Mouse (Mus musculus) E14TG2a.4 (cell line): ENCODE measurements at regions not wholly inside any gene's neighbourhood (a gene's known extent, or its start where the extent isn't known, plus 50 kb on each side); places are given as distances from the start of the nearest gene placed in this dataset.
"Not testable (repeated sequence)": the region's sequence is repeated elsewhere in the genome, so short reads cannot be mapped to it uniquely, and the experiment has no call there.

Experiments used
- H3K27me3 ChIP-seq: 2 replicates; pipeline ENCODE4 v1.6.1; 2014; ENCODE audit warnings: low read length, control low read depth; ENCODE audit not compliant: insufficient read depth
- H3K36me3 ChIP-seq: 2 replicates; pipeline ENCODE4 v1.6.1; 2014; ENCODE audit warnings: low read length, control low read depth; ENCODE audit not compliant: insufficient read depth
- H3K4me1 ChIP-seq: replicated peaks from 2 replicates; pipeline ENCODE4 v1.6.1; 2014; ENCODE audit warnings: low read depth, low read length, control low read depth
- H3K4me3 ChIP-seq: replicated peaks from 2 replicates; pipeline ENCODE4 v1.5.1; 2014; ENCODE audit warnings: mild to moderate bottlenecking, low read length
- H3K9me3 ChIP-seq: 2 replicates; pipeline ENCODE4 v1.6.1; 2014; ENCODE audit warnings: low read length, control low read depth
- CTCF ChIP-seq: conservative IDR thresholded peaks from 2 replicates; pipeline ENCODE4 v1.5.1; 2014; ENCODE audit warnings: low read length
- NANOG ChIP-seq: IDR thresholded peaks from 2 replicates; pipeline ENCODE4 v1.6.1; 2014; ENCODE audit warnings: borderline replicate concordance, low read length, mixed read lengths
- POU5F1 ChIP-seq: IDR thresholded peaks from 2 replicates; pipeline ENCODE4 v1.6.1; 2014; ENCODE audit warnings: low read length, borderline replicate concordance

DNA sequence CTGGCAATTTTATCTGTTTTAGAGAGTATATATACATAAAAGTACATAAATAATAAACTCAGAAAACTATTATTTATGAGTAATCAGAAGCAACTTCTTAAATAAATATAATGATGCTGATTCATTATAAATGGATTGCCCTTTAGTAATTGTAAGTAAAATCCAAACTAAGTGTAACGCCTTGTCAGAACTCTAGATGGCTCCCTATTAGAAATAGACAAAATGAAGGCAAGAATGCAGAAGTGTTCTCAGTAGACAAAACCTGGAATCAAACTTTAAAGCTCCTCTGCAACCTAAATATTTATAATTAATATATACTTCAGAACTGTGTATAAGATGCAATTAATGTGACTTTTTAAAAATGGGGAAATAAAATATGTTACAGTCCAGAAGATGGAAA is 73.4 kb upstream of the Lipo1 start:
- Histone ChIP-seq H3K9me3 (no peaks in the 10 kb centered on the region), H3K36me3 (no peaks in the 10 kb centered on the region), H3K4me3 (no peak overlapping the region), H3K27me3 (no peaks in the 10 kb centered on the region), H3K4me1 (no peaks in the 10 kb centered on the region)
- TF ChIP-seq POU5F1 (no peak), CTCF (peak; percentile 41)

DNA sequence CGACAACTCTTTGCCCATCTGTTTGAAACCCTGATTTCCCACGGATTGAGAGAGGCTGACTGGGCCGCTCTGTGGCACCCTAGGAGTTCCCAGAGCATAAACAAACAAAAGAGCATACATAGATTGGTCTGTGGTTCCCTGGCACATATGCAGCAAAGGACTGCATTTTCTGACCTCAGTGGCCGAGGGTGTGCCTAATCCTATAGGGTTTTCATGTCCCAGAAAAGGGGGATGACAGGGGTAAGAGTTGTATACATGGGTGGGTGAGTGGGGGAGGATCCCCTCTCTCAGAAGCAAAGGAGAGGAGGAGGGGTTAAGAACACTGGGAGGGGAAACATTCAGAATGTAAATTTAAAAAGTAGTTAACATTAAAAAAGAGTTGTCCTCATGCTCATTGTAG is 63.8 kb upstream of the Lipo1 start:
- Histone ChIP-seq H3K4me3 (peak overlapping the region; percentile 23), H3K27me3 (no peaks in the 10 kb centered on the region), H3K9me3 (no peaks in the 10 kb centered on the region), H3K4me1 (peaks cover 35% of the 10 kb centered on the region), H3K36me3 (no peaks in the 10 kb centered on the region)
- no peak for TF ChIP-seq NANOG
- no peak for TF ChIP-seq CTCF
- TF ChIP-seq POU5F1, result no peak

DNA sequence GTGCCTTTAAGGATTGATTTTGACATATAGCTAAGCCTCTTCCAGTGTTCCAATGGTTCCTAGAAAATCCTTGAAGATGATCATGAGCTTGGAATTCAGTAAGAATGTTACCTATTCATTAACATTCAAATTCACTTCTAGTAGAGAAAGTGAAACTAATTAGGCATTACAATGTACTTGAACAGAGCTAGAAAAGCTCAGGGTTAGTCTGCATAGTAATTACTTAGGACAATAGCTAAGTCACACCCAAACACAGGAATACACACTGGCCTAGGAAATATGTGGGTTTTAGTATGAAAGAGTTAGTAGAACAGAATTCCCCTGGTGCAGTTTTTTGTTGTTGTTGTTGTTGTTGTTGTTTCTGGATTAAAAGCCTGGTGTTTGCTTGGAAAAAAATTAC is 63.4 kb upstream of the Lipo1 start:
- H3K36me3 ChIP-seq, result no peaks in the 10 kb centered on the region
- TF ChIP-seq CTCF (no peak), NANOG (peak; percentile 61; the same call in 1 of the 2 replicates), POU5F1 (no peak)
- no peaks in the 10 kb centered on the region for H3K27me3 ChIP-seq
- H3K9me3 ChIP-seq, result no peaks in the 10 kb centered on the region
- peak overlapping the region; percentile 23 for H3K4me3 ChIP-seq
- peaks cover 35% of the 10 kb centered on the region for H3K4me1 ChIP-seq

DNA sequence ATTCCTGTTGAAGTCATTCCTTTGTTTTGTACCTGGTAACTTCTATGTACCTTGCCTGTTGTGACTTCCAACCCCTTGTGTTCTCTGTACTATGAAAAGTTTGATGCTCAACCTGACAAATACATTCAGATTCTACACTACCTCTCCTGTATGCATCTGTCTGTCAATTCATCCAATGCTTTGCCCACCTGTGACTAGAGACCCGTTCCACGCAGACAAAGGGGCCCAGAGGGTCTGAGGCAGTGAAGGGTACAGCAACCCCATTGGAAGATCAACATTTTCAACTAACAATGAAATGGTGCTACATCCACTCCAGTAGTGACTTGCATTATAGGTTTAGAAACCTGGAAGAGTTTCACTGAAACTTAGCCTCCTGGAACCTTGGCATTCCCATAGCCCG is 62.9 kb upstream of the Lipo1 start:
- H3K9me3 ChIP-seq, result not testable (repeated sequence)

DNA sequence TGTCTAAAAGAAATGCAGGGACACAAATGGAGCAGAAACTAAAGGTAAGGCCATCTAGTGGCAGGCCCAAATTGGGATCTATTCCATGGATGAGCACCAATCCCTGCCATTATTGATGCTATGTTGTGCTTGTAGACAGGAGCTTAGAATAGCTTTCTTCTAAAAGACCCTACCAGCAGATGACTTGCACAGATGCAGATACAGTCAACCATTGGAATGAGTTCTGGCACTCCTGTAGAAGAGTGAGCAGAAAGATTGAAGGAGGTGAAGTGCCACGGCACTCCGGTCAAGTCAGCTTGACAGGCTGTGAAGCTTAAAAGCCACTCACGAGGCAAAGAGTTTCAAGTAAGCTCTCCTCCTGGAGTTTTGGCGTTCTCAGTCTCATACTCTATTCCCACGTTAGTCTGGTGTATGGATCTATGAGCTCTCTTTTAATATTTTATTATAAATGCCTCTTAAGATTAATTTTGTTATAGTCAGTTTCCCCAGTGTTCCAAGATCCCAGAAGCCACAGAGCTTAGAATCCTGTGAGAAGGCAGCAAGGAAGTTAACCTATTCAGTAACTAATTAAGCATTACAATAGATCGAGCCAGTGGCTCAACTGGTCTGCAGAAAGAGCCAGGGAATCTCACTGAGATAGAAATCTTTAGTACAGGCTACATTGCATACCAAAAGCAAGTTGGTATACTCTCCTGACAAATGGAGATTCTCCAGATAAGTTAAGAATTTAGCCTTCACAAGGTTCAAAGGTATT is 62.2 kb upstream of the Lipo1 start:
- H3K9me3 ChIP-seq, H3K36me3 ChIP-seq, H3K27me3 ChIP-seq: not testable (repeated sequence)
- peaks cover 35% of the 10 kb centered on the region for H3K4me1 ChIP-seq
- TF ChIP-seq CTCF, result 0 out of 2 replicates have a peak, but pooled peaks have one; percentile 9
- H3K4me3 ChIP-seq, result peak overlapping the region; percentile 26; the same call in 1 of the 2 replicates

More for the DNA sequence above, 62.9 kb upstream of the Lipo1 start:
- H3K4me3 ChIP-seq, H3K36me3 ChIP-seq, H3K27me3 ChIP-seq: not testable (repeated sequence)
- H3K4me1 ChIP-seq, result peaks cover 35% of the 10 kb centered on the region
